Mouse (Mus musculus) limb, embryonic 15.5 days (tissue): ENCODE results near the gene Ifna7. TPM values are rescaled to one million over a fixed set of nuclear protein-coding genes. Genes with fewer than 3 reads are reported as not detected.

Source experiments
- ATAC-seq: fragments of 200-750 bp; cut with Nextera tagmentation; 2 replicates; pipeline ENCODE4 v1.8.0; 2017; ENCODE audit warnings: low read depth, moderate TSS enrichment; ENCODE audit not compliant: insufficient number of reproducible peaks, low FRiP score, low TSS enrichment
- H3K27ac ChIP-seq: fragments of 300-500 bp; sonication (generic); 2 replicates; pipeline ENCODE4 v1.5.1; 2015; ENCODE audit warnings: moderate library complexity, mild to moderate bottlenecking, inconsistent platforms
- H3K27me3 ChIP-seq: fragments of 300-500 bp; sonication (generic); 2 replicates; pipeline ENCODE4 v1.6.1; 2015; ENCODE audit warnings: inconsistent platforms
- H3K36me3 ChIP-seq: fragments of 300-500 bp; sonication (generic); 2 replicates; pipeline ENCODE4 v1.6.1; 2015; ENCODE audit warnings: inconsistent platforms
- H3K4me1 ChIP-seq: fragments of 300-500 bp; sonication (generic); 2 replicates; pipeline ENCODE4 v1.6.1; 2015; ENCODE audit warnings: inconsistent platforms
- H3K4me2 ChIP-seq: fragments of 300-500 bp; sonication (generic); 2 replicates; pipeline ENCODE4 v1.6.1; 2015; ENCODE audit warnings: mild to moderate bottlenecking, inconsistent platforms
- H3K4me3 ChIP-seq: fragments of 300-500 bp; sonication (generic); 2 replicates; pipeline ENCODE4 v1.5.1; 2015; ENCODE audit warnings: mild to moderate bottlenecking, inconsistent platforms
- H3K9ac ChIP-seq: fragments of 300-500 bp; sonication (generic); 2 replicates; pipeline ENCODE4 v1.6.1; 2015; ENCODE audit warnings: inconsistent platforms
- H3K9me3 ChIP-seq: fragments of 300-500 bp; sonication (generic); 2 replicates; pipeline ENCODE4 v1.6.1; 2016; ENCODE audit warnings: inconsistent platforms
- WGBS: fragments of 180-500 bp; shearing (Covaris S2); methylation state at CpG from one replicate; pipeline ENCODE4 v1.1.7; 2015; 5-methylcytosine and 5-hydroxymethylcytosine counted together
- polyA plus RNA-seq: library from polyadenylated mRNA; unstranded; fragments of >200 nt; fragmentation: Nextera tagmentation; extraction: Ambion mirVana; gene quantifications from 2 replicates; pipeline ENCODE4 v1.2.1, GENCODE M21; 2015

Gene Ifna7
- polyA plus RNA-seq, 1 experiment from 2014 or later = not detected

DNA sequence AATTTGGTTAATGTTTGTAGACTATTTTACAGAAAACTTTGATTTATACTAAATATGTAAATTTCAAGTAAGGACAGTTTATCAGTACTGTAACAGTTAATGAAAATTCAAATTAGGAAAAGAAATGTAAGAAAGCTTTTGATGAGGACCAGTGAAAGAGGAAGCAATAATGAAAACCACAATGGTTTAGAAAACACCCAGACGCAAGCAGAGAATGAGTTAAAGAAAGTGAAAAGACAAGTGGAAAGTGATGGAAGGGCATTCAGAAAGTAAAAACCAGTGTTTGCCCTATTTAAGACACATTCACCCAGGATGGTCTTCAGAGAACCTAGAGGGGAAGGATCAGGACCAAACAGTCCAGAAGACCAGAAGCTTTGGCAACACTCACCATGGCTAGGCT, 33.7 kb downstream of the Ifna7 start, which contains the start of gene Ifna1:
Ifna1 (plus strand) TSS at position 390 of the 400 bp plus-strand sequence.
- H3K4me3 ChIP-seq = no peak within 1 kb of the TSS
- H3K4me2 ChIP-seq = no peak within 1 kb of the TSS
- H3K27ac ChIP-seq = no peak within 1 kb of the TSS
- H3K9me3 ChIP-seq = no peaks in the 10 kb centered on the region
- H3K36me3 ChIP-seq = no peaks in the 10 kb centered on the region
- H3K9ac ChIP-seq = no peak within 1 kb of the TSS
- H3K27me3 ChIP-seq = no peaks in the 10 kb centered on the region
- WGBS = 65% methylated on average over 1 of the region's 1 CpGs
- no peaks in the 10 kb centered on the region for H3K4me1 ChIP-seq
- no peak for ATAC-seq

DNA sequence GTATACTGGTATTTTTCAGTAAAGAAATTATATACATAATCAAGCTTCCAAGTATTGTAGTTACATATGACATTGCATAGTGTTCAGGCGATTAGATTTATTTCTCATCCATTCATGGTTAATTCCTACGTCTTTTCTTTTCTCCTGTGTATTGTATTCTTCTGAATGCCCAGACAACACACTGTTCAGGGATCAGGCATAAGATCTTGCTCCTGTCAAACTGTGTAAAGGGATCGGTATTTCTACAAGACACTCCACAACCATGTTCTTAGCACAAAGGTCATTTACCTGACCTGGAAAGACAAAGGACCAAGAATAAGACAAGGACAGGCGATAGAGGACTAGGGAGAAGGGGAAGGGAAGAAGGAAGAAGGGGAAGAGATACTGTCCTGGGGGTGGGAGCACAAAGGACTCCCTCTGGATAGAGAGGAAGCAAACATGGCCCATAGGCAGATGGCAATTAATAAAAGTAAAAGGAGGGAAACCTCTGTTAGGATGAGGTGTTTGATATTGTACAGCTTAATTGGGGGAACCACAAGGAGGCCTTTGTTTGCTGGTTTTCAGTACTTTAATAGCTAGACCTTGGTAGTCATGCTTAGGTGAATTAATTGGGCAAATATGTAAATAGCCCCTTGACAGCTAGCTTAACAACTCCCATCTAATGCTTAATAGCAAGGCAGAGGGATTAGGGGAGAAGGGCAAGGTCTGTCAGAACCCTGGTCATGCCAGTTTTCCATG, 35.2 kb downstream of the Ifna7 start:
- WGBS = 72% methylated on average over 4 of the region's 4 CpGs
- H3K4me1 ChIP-seq = no peaks in the 10 kb centered on the region
- H3K9ac ChIP-seq = no peak overlapping the region
- no peaks in the 10 kb centered on the region for H3K36me3 ChIP-seq
- no peak overlapping the region for H3K27ac ChIP-seq
- H3K27me3 ChIP-seq = no peaks in the 10 kb centered on the region
- no peaks in the 10 kb centered on the region for H3K9me3 ChIP-seq
- H3K4me2 ChIP-seq = no peak overlapping the region
- no peak for ATAC-seq
- H3K4me3 ChIP-seq = no peak overlapping the region

DNA sequence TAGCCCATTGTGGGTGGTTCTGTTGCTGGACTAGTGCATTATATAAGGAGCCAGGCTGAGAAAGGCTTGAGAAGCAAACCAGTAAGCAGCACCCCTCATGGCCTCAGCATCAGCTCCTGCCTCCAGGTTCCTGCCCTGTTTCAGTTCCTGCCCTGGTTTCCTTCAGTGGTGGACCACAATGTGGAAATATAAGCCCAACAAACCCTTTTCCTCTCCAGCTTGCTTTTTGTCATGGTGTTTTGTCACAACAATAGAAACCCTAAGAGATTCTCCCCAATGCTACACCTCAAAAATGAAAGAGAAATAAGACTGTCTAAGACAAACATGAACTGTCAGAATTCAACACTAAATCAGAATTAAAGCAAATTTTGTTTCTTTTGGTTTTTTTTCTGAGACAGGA, 43.2 kb downstream of the Ifna7 start:
- no peaks in the 10 kb centered on the region for H3K4me1 ChIP-seq
- no peaks in the 10 kb centered on the region for H3K9me3 ChIP-seq
- no peaks in the 10 kb centered on the region for H3K36me3 ChIP-seq
- no peak overlapping the region for H3K27ac ChIP-seq
- peaks cover 4% of the 10 kb centered on the region; the same call in 1 of the 2 replicates for H3K27me3 ChIP-seq
- H3K4me2 ChIP-seq = no peak overlapping the region
- H3K4me3 ChIP-seq = no peak overlapping the region
- ATAC-seq = no peak
- H3K9ac ChIP-seq = no peak overlapping the region

DNA sequence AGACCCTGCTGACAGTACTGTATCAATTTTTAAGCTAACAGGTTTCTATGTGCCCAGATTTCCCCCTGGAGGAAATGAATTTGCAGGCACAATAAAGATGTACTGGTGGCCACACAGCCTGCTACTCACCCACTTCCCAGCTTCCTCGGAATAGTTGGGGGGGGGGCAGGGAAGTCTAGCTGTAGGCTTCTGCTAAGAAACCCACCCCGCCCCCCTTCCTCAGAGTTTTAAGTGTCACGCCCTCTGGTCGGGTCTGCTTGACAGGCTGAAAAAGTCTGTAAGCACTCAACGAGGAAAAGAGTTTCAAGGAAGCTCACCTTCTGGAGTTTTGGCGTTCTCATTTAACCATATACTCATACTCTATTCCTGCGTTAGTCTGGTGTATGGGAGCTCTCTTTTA, 47.3 kb downstream of the Ifna7 start:
- no peak overlapping the region for H3K9ac ChIP-seq
- no peak overlapping the region for H3K4me3 ChIP-seq
- H3K9me3 ChIP-seq = no peaks in the 10 kb centered on the region
- H3K36me3 ChIP-seq = no peaks in the 10 kb centered on the region
- ATAC-seq = no peak
- H3K27ac ChIP-seq = no peak overlapping the region
- 5% methylated on average over 7 of the region's 7 CpGs for WGBS
- H3K27me3 ChIP-seq = peaks cover 10% of the 10 kb centered on the region; the same call in 1 of the 2 replicates
- no peak overlapping the region for H3K4me2 ChIP-seq
- peaks cover 6% of the 10 kb centered on the region for H3K4me1 ChIP-seq

DNA sequence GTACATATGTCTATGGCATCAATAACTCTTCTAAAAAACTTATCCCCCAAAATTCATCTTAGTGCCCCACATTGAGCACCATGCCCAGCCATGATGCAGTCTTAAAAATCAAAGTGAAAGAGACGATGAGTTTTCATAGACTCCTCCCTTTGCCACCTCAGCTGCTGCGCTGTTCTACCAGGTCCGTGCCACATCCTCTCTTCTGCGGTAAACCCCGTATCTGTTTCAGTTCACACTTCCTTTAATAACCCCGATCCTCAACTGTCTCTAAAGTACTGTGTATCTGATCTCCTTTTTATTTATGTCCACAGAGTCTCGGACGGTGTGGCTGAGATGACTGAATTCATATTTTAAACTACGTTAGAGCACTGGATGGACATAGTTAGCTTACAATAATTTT, 48.6 kb downstream of the Ifna7 start:
- Histone ChIP-seq H3K27me3 (peaks cover 10% of the 10 kb centered on the region; the same call in 1 of the 2 replicates), H3K4me3 (no peak overlapping the region), H3K4me1 (peaks cover 9% of the 10 kb centered on the region), H3K4me2 (no peak overlapping the region), H3K27ac (no peak overlapping the region), H3K36me3 (no peaks in the 10 kb centered on the region), H3K9me3 (no peaks in the 10 kb centered on the region), H3K9ac (no peak overlapping the region)
- 60% methylated on average over 9 of the region's 9 CpGs for WGBS
- no peak for ATAC-seq

DNA sequence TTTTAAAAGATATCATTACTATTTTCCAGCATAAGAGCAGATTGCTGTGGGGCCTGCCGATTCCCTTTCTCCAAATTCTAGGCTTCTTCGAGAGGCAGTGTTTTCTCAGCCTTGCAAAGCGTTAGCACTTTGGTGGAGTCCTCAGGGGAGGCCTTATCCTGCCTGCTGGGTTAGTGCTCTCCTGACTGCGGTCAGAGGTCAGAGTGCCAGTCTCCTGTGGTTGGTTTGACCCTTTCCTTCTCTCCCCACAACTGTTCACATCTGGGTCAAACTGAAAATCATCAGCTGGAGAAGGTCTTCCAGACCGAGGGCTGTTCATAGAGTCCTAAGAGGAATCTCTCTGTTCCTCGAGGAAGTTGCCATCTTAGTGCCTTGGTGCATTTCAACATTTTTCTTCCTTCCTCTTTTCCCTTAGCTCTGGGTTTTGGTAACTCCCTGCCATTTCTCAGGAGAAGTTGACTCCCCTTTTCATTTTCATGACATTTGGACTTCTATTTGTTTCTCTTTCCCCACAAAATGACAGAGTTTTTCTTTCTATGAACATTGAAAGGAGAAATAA, 49.1 kb downstream of the Ifna7 start:
- WGBS = 42% methylated on average over 6 of the region's 6 CpGs
- H3K9me3 ChIP-seq = no peaks in the 10 kb centered on the region
- H3K27ac ChIP-seq = no peak overlapping the region
- H3K4me3 ChIP-seq = no peak overlapping the region
- no peak overlapping the region for H3K9ac ChIP-seq
- no peak for ATAC-seq
- no peaks in the 10 kb centered on the region for H3K36me3 ChIP-seq
- peaks cover 9% of the 10 kb centered on the region for H3K4me1 ChIP-seq
- peaks cover 10% of the 10 kb centered on the region; the same call in 1 of the 2 replicates for H3K27me3 ChIP-seq
- H3K4me2 ChIP-seq = no peak overlapping the region

Other genes starting within 250 kb of the Ifna7 start
- gene Ifna14, start 244.4 kb upstream of the Ifna7 start, polyA plus RNA-seq = not detected in 2 replicates
- gene Ifna9, start 223.8 kb upstream of the Ifna7 start, polyA plus RNA-seq = not detected in 2 replicates
- not detected in 2 replicates for gene Ifna12, start 212.9 kb upstream of the Ifna7 start, polyA plus RNA-seq
- not detected in 2 replicates for gene C87499, start 181.8 kb upstream of the Ifna7 start, polyA plus RNA-seq
- not detected in 2 replicates for gene Ifna13, start 171.8 kb upstream of the Ifna7 start, polyA plus RNA-seq
- gene Ifna16, start 139.3 kb upstream of the Ifna7 start, polyA plus RNA-seq = not detected in 2 replicates
- not detected in 2 replicates for gene Ifna2, start 132.3 kb upstream of the Ifna7 start, polyA plus RNA-seq
- not detected in 2 replicates for gene Ifnab, start 124.9 kb upstream of the Ifna7 start, polyA plus RNA-seq
- gene Gm26566, start 94.4 kb upstream of the Ifna7 start, polyA plus RNA-seq = 0.56 and 1.1 TPM in 2 replicates
- gene Klhl9, start 93.8 kb upstream of the Ifna7 start, polyA plus RNA-seq = 93.3 and 105 TPM in 2 replicates
- not detected in 2 replicates for gene Gm13271, start 61.4 kb upstream of the Ifna7 start, polyA plus RNA-seq
- gene Gm13283, start 56.1 kb upstream of the Ifna7 start, polyA plus RNA-seq = 0.36 and 0.60 TPM in 2 replicates
- gene Gm13290, start 42.4 kb upstream of the Ifna7 start, polyA plus RNA-seq = 0.76 and 0.87 TPM in 2 replicates
- gene Gm13289, start 39.3 kb upstream of the Ifna7 start, polyA plus RNA-seq = not detected in 2 replicates
- not detected in 2 replicates for gene Gm13272, start 36.4 kb upstream of the Ifna7 start, polyA plus RNA-seq
- 0.26 and 0.37 TPM in 2 replicates for gene Ifnz, start 34.1 kb upstream of the Ifna7 start, polyA plus RNA-seq
- gene Gm13276, start 30.5 kb upstream of the Ifna7 start, polyA plus RNA-seq = not detected in 2 replicates
- gene Gm13277, start 27.6 kb upstream of the Ifna7 start, polyA plus RNA-seq = not detected in 2 replicates
- not detected in 2 replicates for gene Gm13278, start 24.7 kb upstream of the Ifna7 start, polyA plus RNA-seq
- not detected in 2 replicates for gene Gm13275, start 21.7 kb upstream of the Ifna7 start, polyA plus RNA-seq
- gene Gm13279, start 18.8 kb upstream of the Ifna7 start, polyA plus RNA-seq = not detected in 2 replicates
- 0.93 and 1.4 TPM in 2 replicates for gene Gm13285, start 16.6 kb upstream of the Ifna7 start, polyA plus RNA-seq
- gene Gm13287, start 13.0 kb upstream of the Ifna7 start, polyA plus RNA-seq = 0.36 TPM in 1 of 2 replicates, not detected in the other
- 0.15 TPM in 1 of 2 replicates, not detected in the other for gene Gm13288, start 10.7 kb upstream of the Ifna7 start, polyA plus RNA-seq
- not detected in 2 replicates for gene Ifna11, start 3.7 kb downstream of the Ifna7 start, polyA plus RNA-seq
- not detected in 2 replicates for gene Ifna6, start 11.2 kb downstream of the Ifna7 start, polyA plus RNA-seq
- not detected in 2 replicates for gene Ifna5, start 19.3 kb downstream of the Ifna7 start, polyA plus RNA-seq
- not detected in 2 replicates for gene Ifna4, start 25.6 kb downstream of the Ifna7 start, polyA plus RNA-seq
- not detected in 2 replicates for gene Ifna1, start 33.9 kb downstream of the Ifna7 start, polyA plus RNA-seq
- not detected in 2 replicates for gene Ifne, start 64.0 kb downstream of the Ifna7 start, polyA plus RNA-seq